Mouse (Mus musculus) hematopoietic stem cell, adult 5-6 weeks (primary cell): Measurements from ENCODE around the gene 1810024B03Rik. TPM values are rescaled to one million over a fixed set of nuclear protein-coding genes. Genes with fewer than 3 reads are reported as not detected.

Experiments used
- total RNA-seq: library from RNA; stranded (forward); fragments of 172-1452, 232-1000 nt; gene quantifications from 2 replicates; pipeline ENCODE4 v1.2.3, GENCODE M21; 2017

Gene 1810024B03Rik
- total RNA-seq, 1 experiment from 2014 or later = 3.8 TPM

Other genes starting within 250 kb of the 1810024B03Rik start
- 18.9 and 23.0 TPM in 2 replicates for gene Ap4e1, start 199.6 kb downstream of the 1810024B03Rik start, total RNA-seq
- 27.8 and 28.3 TPM in 2 replicates for gene Blvra, start 137.6 kb downstream of the 1810024B03Rik start, total RNA-seq
- gene Ncaph, start 74.3 kb downstream of the 1810024B03Rik start, total RNA-seq = 45.5 and 58.5 TPM in 2 replicates
- gene Itpripl1, start 64.8 kb downstream of the 1810024B03Rik start, total RNA-seq = 20.8 and 22.5 TPM in 2 replicates
- gene Snrnp200, start 106 bp upstream of the 1810024B03Rik start, total RNA-seq = 175 and 188 TPM in 2 replicates
- 34.3 and 35.6 TPM in 2 replicates for gene Ciao1, start 39.5 kb upstream of the 1810024B03Rik start, total RNA-seq
- 34.3 and 34.8 TPM in 2 replicates for gene Tmem127, start 39.6 kb upstream of the 1810024B03Rik start, total RNA-seq
- 135 and 142 TPM in 2 replicates for gene Stard7, start 61.9 kb upstream of the 1810024B03Rik start, total RNA-seq
- 246 and 271 TPM in 2 replicates for gene Dusp2, start 127.9 kb upstream of the 1810024B03Rik start, total RNA-seq
- gene Astl, start 130.4 kb upstream of the 1810024B03Rik start, total RNA-seq = 0.05 and 0.25 TPM in 2 replicates
- gene Adra2b, start 154.9 kb upstream of the 1810024B03Rik start, total RNA-seq = 0.45 TPM in 1 of 2 replicates, not detected in the other
- gene Gpat2, start 216.9 kb upstream of the 1810024B03Rik start, total RNA-seq = not detected in 2 replicates
- 16.2 and 23.0 TPM in 2 replicates for gene Fahd2a, start 236.3 kb upstream of the 1810024B03Rik start, total RNA-seq